Mouse (Mus musculus): ENCODE results near the gene Lrch4.
A peak's percentile ranks its signal among the peaks of the same experiment; 100 is the strongest.
"Not testable (repeated sequence)": the region's sequence is repeated elsewhere in the genome, so short reads cannot be mapped to it uniquely, and the experiment has no call there.

The Lrch4 gene

GRCm38 (mm10) chr5:137611245-137611602 lies 17.7 kb upstream of the Lrch4 start:
- peak; percentile 95 for DNase-seq (ENCODE audit: extremely low read depth, insufficient read length, low spot score)

- DNase-seq (ENCODE audit: extremely low read depth, insufficient read length, low spot score), result peak; percentile 49
These were observed 15.8 kb upstream of the Lrch4 start for GRCm38 (mm10) chr5:137613076-137613475.

GRCm38 (mm10) chr5:137613550-137613949 lies 15.4 kb upstream of the Lrch4 start, which contains the start of gene Pcolce:
Gene Pcolce (minus strand): TSS chr5:137613784.
- peak; percentile 88 for DNase-seq (ENCODE audit: extremely low read depth, insufficient read length, low spot score)

DNA sequence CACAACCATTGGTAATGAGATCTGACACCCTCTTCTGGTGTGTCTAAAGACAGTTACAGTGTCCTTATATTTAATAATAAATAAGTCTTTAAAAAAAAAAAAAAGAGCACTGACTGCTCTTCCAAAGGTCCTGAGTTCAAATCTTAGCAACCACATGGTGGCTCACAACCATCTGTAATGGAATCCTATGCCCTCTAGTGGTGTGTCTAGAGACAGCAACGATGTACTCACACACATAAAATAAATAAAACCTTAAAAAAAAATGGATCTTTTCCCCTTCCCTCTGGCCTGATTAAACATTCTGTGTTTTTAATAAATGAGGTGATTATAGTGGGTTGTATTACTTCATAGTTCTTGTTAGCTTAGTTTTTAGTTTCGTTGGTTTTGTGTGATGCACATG lies 14.0 kb upstream of the Lrch4 start:
- DNase-seq (ENCODE audit: extremely low read depth, insufficient read length, low spot score), result not testable (repeated sequence)

- no peak for DNase-seq (ENCODE audit: extremely low read depth, insufficient read length, low spot score)
These were observed 13.6 kb upstream of the Lrch4 start for GRCm38 (mm10) chr5:137615347-137615746.

GRCm38 (mm10) chr5:137623937-137624530 lies 4.9 kb upstream of the Lrch4 start:
- no peak for DNase-seq (ENCODE audit: extremely low read depth, insufficient read length, low spot score)

GRCm38 (mm10) chr5:137627991-137628390 lies 930 bp upstream of the Lrch4 start:
- no peak for DNase-seq (ENCODE audit: extremely low read depth, insufficient read length, low spot score)

DNA sequence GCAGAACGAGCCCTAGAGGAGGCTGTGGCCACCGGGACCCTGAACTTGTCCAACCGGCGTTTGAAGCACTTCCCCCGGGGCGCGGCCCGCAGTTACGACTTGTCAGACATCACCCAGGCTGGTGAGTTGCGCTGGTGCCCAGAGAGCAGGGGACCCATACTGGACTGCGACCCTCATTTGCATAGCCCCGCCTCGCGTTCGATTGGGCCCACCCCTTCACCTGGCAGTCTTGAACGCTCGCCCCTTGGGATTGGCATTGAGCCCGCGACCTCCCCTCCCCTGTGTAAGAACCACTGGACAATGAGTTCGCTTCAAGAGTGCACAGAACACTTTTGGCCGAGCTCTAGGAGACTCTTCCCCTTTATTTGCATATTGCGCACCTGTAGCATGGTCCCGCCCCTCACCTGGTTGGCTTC lies 393 bp downstream of the Lrch4 start:
- DNase-seq (ENCODE audit: extremely low read depth, insufficient read length, low spot score), result no peak

GRCm38 (mm10) chr5:137629906-137630545 lies 1.1 kb downstream of the Lrch4 start:
- no peak for DNase-seq (ENCODE audit: extremely low read depth, insufficient read length, low spot score)

- DNase-seq (ENCODE audit: extremely low read depth, insufficient read length, low spot score), result no peak
These were observed 1.7 kb downstream of the Lrch4 start for GRCm38 (mm10) chr5:137630602-137631001.

GRCm38 (mm10) chr5:137631171-137631570 lies 2.2 kb downstream of the Lrch4 start:
- DNase-seq (ENCODE audit: extremely low read depth, insufficient read length, low spot score), result no peak

DNA sequence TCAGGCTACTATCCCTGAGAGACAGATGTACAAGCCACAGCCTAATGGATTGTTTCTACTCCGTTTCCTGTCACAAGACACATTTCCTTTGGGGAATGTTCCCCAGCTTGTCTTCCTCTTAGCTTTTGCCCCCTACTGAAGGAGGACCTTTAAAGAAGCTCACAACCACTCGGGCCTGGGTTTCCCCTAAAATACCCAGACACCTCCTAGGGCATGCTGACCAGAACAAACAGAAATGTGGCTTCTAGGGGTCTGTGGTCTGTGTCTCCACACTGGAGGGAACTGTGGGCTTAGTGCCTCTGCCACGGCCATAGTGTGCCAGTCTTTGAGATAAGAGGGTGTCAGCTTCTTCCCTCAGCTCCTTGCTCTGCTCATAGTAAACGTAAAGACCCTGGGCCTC lies 2.7 kb downstream of the Lrch4 start:
- no peak for DNase-seq (ENCODE audit: extremely low read depth, insufficient read length, low spot score)

- no peak for DNase-seq (ENCODE audit: extremely low read depth, insufficient read length, low spot score)
These were observed 4.6 kb downstream of the Lrch4 start for GRCm38 (mm10) chr5:137633397-137634084.

DNA sequence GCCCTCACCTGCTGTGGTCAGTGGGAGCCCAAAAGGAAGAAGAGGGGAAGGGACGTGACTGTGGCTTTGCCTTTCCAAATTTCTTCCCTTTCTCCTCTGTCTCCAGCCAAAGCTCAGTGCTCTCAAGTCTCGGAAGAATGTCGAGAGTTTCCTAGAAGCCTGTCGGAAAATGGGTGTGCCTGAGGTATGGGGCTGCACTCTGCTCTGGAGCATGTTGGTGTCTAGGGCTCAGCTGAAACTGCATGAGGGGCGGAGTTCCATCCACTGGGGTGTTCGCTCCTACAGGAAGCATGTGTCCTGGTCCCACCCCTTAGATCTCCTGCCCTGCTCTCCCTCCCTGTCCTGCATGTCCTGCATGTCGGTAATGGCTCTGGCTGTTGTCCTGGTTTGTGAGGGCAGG lies 10.6 kb downstream of the Lrch4 start:
- no peak for DNase-seq (ENCODE audit: extremely low read depth, insufficient read length, low spot score)

DNA sequence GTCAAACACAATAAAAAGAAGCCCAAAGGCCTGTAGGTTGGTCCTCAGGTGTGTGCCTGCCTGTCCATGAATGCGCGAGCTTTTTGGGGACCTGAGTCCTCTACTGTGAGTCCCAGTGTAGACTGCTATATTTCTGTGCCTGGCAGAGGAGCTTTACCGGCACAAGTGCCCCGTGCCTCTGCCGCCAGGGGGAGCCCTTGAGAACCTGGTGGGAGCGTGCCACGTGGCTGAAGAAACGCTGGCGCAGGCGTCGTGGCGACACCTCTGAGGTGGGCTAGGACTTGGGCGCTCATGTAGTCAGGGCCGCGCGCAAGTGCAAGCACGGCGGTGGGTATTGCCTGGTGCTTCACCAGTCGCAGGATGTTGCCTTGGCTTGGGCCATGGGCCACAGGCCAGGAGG lies 12.1 kb downstream of the Lrch4 start, which contains the start of gene Sap25:
Gene Sap25, plus strand, starts transcription at position 281 of the 400 bp plus-strand sequence.
- DNase-seq (ENCODE audit: extremely low read depth, insufficient read length, low spot score), result no peak

GRCm38 (mm10) chr5:137642886-137643285 lies 14.0 kb downstream of the Lrch4 start:
- DNase-seq (ENCODE audit: extremely low read depth, insufficient read length, low spot score), result no peak

- DNase-seq (ENCODE audit: extremely low read depth, insufficient read length, low spot score), result no peak
These were observed 15.6 kb downstream of the Lrch4 start for GRCm38 (mm10) chr5:137644484-137644883.

DNA sequence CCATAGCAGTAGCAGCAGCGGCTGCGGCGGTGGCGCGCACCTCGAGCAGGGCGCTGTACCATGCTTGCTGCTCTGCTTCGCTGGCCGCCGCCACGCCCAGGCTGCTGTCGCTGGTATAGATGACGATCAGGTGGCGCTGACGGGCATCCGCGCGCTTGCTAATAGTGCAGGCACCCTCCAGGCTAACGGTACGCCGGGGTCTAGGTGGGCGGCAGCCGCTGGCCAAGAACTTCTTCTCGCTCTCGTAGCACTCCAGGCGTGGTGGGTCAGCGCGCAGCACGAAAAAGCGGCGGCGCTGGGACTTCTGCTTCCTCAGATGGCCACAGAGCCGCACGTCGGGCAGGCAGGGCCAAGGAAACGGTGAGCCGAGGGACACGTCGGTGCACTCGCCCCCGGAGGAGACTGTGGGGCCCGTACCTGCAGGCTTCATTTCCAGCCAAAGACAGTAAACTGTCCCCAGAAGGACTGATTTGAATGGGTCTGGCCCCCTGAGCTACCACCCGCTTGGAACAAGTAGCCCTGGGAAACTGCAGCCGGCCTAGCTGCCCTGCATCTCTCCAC lies 16.2 kb downstream of the Lrch4 start:
- DNase-seq (ENCODE audit: extremely low read depth, insufficient read length, low spot score), result no peak

DNA sequence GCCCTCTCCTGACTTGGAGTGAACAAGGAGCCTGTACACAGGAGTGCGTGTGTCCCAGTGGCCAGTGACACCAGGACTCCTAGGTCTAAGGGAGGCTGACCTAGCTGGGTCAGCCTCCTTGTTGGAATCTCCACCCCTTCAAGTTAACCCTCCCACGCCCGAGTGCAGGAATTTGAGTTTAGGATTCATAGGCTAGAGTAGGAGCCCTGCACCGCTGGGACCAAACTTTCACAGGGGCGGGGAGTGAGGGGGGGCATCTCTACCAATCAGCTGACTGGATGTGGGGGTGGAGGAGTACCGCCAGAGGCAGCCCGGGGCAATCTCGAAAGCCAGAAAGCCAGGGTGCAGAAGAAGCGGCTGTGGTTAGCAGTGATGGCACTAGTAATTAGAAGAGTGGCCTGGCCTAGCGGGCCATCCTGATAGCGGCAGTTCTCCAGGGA lies 16.8 kb downstream of the Lrch4 start, which contains the start of gene Irs3:
Gene Irs3, minus strand, starts transcription at position 63 of the 440 bp plus-strand sequence.
- no peak for DNase-seq (ENCODE audit: extremely low read depth, insufficient read length, low spot score)

- no peak for DNase-seq (ENCODE audit: extremely low read depth, insufficient read length, low spot score)
These were observed 19.1 kb downstream of the Lrch4 start for GRCm38 (mm10) chr5:137647827-137648601.

DNA sequence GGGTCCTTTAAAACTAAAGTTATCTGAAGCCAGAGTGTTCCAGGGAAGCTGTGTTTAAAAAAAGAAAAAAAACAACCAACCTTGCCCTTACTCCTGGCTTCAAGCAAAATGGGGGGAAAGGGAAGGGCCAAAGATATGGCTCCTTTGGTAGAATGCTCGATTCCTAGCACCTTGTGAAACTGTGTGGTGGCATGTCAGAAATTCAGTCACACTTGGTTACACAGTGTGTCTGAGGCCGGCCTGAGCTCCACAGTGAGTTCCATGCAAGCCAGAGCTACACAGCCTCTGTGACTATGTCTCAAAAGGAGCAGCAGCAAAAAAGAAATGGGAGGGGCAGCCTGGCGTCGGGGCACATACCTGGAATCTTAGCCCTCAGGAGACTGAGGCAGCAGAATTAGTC lies 20.3 kb downstream of the Lrch4 start:
- DNase-seq (ENCODE audit: extremely low read depth, insufficient read length, low spot score), result no peak
